Mouse (Mus musculus): ENCODE measurements around the gene Fermt2.

Fermt2 gene

DNA sequence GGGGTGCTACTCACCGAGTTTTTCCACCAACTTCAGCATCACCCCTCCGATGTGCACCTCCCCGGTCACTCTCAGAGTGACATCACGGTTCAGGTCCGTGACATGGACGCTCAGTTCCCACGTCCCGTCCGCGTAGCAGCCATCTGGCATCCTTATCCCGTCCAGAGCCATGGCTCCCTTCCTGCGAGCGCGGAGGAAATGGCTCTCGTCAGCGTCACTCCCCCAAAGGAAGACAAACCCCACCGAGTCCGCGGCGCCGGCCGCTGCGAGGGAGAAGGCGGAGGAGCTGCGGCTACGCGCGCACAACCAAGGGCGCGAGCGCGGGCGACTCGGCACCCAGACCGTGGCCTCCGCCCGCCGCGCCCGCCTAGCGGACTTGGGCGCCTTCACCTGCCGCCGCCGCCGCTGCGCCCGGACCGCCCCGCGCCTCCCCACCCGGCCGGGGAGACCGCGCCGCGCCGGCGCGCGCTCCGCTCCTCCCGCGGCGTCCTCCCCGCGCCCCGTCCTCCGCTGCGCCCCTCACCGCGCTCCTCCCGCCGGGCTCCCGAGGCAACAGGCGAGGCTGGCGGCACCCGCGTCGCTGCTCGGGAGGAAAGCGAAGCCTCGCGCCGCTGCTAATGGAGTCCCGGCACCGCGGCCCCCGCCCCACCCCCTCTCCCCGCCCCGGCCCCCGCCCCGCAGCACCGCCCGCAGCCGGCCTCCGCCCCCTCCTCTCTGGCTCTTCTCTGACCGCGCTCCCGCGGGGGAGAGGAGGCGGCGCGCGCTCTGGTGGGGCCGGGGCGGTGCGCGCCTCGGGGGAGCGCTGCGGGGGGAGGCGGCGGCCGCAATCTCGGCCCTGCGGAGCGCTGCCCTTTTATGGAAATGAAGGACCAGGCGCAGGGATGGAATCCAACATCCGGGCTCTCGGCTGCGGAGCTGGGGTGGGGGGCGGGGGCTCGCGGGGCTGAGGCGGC, at the start of gene Fermt2:
Gene Fermt2 (minus strand): TSS at position 708 of the 953 bp plus-strand sequence.
- DNase-seq (ENCODE audit: low read depth in 1 of 2, low spot score in 2 of 2) = no peak

DNA sequence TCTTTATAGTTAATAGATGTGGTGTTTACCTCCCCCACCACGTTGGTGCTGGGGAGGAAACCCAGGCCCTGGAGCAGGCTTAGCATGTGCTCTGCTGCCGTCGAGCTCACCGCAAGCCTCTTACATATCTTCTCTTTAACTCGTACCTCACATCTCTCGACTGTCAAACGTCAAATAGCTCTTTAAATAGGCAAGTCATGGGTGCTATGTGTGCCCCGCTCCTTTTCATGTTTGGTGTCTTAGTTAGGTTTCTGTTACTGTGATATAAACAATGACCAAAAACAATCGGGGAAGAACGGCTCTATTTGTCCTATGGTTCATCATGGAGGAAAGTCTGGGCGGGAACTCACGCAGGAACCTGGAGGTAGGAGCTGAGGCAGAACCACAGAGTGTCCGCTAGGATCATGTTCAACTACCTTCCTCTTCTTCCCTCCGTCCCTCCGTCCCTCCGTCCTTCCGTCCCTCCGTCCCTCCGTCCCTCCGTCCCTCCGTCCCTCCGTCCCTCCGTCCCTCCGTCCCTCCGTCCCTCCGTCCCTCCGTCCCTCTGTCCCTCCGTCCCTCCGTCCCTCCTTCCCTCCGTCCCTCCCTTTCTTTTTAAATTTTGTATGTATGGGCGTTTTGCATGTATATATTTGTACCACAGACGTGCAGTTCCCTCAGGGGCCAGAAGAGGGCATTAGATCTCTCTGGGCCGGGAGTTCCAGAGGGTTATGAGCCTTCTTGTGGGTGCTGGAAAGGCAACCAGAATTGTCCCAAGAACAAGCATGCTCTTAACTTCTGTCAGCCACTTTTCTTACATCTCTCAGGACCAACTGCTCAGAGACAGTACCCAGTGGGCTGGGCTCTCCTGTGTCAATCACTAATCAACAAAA, 36.4 kb upstream of the Fermt2 start:
- peak; percentile 13 to 55 for DNase-seq (ENCODE audit: low read depth in 1 of 2, low spot score in 2 of 2)

DNA sequence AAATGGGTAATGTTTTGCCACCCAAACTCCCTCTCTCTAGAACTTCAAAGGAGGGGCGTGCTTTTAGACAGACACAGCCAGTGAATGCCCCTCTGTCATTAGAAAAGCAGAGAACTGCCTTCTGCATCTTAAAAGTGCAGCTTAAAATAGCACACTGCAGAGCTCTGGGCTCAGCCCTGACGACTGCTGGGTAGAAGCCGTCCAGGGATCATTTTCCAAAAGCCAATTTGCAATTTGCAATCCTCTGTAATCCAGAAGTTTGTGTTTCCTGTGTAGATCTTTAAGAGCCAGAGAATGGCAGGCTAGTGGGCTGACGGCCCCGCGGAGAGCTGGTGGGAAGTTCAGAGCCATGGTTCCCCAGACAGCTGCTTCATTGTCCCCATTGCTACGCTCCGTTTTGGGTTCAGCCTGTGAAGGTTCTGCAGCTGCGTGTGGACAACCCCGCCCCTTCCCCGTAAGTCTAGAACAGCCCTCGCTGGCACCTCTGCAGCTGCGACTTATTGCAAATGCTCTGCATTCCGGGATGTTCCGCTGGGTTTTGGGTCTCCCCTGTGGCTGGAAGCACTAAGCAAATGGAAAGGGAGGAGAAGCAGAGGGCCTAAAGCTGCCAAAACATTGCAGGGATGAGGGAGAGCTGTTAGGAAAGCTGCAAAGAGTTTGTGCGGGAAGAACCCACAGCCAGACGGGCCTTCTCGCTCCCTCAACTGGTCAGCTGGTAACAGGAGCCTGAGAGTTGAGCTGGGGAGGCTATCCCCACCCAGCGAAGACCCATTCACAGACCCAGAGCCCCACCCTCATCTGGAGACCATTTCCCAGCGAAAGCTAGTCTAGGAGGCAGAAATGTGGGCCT, 35.5 kb upstream of the Fermt2 start:
- no peak for DNase-seq (ENCODE audit: low read depth in 1 of 2, low spot score in 2 of 2)

DNA sequence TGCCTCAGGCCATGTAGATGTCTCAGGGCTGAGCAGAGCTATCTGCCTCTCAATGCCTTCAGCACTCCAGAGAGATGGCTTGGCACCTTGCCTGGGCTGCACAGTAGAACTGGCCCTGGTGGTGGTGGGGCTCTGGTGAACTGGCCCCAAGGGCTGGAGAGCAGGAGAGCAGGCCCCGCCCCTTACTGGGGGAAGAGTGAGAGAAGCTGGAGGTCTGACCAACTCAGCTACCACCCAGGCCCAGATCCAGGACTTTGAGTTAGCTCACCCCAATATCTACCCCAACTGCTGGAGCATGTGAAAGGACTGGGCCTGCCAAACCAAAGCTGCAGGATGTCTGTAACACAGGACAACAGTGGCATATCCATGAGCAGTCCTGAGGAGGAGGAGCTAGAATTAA, 33.7 kb upstream of the Fermt2 start:
- no peak for DNase-seq (ENCODE audit: low read depth in 1 of 2, low spot score in 2 of 2)

DNA sequence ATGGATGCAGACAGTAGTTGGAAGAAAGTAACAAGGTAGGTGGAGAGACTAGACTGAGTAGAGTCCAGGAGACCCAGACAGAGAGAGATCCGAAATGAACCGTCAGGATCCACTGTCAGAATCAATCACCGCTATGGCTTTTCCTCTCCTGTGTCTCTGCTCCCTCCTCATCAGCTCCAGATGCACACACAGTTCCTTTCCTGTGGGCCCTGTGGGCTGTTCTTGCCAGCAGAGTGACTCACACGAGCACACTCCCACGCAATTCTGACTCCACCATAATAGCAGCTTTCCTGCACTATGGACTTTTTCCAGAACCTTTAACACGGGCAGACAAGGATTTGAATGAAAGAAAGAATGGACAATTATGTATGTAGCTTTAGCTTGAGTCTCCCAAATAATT, 31.8 kb upstream of the Fermt2 start:
- no peak for DNase-seq (ENCODE audit: low read depth in 1 of 2, low spot score in 2 of 2)

DNA sequence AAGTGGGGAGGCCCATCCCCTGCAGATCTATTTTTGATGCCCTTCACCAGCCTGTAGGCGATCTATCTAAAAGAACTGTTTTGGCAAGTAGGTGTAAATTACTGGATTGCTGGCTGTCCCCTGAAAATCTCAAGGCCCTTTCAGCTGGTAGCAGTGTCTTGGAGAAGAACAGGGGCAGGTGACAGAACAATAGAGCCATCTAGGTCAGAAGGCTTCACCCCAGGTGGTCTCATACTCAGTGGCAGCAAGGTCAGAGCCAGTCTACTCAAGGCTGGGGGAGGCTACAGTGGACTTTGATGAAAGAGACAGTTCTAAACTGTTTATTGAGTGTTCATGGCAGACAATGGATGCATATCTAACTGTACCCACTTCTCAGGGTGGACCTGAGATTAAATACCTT, 29.1 kb upstream of the Fermt2 start:
- no peak for DNase-seq (ENCODE audit: low read depth in 1 of 2, low spot score in 2 of 2)

DNA sequence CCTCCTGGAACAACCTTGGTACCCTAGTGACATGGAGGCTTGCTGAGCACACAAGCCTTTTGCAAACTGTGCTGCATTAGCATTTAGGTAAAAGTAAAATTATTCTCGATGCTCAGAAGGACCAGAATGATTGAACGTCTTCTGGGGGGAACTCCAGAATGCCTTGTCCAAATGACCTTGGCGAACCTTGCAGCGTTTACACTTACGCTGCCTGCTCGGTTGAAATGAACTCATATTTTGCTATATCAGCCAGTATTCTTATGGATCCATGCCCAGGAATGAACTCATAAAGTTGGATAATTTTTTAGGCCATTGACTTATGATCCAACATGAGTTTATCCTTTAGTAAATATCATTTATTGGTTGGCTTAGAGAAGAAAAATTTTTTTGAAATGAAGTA, 24.4 kb upstream of the Fermt2 start:
- DNase-seq (ENCODE audit: low read depth in 1 of 2, low spot score in 2 of 2) = no peak

DNA sequence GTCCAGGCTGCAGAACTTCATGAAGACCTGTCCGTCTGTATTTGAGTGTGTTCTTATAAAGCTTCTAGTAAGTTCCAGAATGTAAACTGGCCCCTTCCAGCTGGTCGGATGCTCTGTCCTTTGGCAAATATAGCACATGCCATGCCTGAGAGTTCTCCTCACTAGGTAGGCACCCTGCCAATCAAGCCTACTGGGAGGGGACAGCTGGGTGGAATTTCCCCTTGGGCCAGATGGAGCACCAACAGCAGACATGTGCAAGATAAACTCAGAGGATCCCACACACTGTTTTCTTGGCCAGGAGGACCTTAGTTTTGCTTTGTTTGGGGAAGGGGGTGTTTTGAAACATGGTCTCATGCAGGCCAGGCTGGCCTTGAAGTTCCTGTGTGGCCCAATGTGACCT, 23.9 kb upstream of the Fermt2 start:
- no peak for DNase-seq (ENCODE audit: low read depth in 1 of 2, low spot score in 2 of 2)

DNA sequence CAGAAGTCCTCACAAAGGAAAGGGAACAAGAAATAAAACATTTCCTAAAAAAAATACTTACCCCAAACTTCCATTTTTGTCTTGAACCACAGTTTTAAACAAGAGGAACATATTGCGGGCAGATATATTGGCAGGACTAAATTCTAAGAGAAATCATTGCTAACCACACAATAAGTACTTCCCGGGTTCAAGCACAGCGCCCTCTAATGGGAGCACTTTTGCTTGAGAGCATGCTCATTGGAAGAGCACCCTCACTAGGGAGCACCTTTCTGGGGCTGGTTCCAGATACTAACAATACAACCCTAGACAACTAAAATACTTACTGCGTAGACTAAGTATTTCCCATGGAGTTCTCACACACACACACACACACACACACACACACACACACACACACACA, 22.5 kb upstream of the Fermt2 start:
- DNase-seq (ENCODE audit: low read depth in 1 of 2, low spot score in 2 of 2) = no peak

DNA sequence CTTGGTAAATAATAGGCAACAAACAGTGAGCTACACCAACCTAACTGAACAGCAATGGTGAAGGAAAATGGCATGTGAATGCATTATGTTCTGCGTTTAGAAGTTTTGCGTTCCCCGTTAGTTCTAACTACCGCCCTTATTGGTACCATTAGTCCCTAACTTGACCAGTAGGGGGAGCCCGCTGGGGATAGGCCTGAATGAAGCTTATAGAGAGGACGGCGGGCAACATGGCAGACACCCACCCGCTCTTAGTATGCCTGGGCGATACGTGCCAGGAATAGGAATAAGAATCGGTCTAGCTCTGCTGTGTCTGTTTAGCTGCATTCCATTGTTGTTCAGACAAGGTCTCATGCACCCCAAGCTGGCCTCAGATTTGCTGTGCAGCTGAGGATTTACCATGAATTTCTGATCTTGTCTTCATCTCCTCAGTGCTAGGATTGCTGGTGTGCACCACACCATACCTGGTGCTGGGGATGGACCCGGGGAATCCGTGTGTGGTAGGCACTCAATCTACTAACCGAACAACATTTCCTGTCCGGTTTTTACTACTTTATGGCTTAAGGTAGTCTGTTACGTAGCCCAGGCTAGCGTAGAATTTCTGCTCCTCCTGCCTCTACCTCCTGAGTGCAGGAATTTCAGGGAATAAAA, 21.3 kb upstream of the Fermt2 start:
- DNase-seq (ENCODE audit: low read depth in 1 of 2, low spot score in 2 of 2) = no peak

DNA sequence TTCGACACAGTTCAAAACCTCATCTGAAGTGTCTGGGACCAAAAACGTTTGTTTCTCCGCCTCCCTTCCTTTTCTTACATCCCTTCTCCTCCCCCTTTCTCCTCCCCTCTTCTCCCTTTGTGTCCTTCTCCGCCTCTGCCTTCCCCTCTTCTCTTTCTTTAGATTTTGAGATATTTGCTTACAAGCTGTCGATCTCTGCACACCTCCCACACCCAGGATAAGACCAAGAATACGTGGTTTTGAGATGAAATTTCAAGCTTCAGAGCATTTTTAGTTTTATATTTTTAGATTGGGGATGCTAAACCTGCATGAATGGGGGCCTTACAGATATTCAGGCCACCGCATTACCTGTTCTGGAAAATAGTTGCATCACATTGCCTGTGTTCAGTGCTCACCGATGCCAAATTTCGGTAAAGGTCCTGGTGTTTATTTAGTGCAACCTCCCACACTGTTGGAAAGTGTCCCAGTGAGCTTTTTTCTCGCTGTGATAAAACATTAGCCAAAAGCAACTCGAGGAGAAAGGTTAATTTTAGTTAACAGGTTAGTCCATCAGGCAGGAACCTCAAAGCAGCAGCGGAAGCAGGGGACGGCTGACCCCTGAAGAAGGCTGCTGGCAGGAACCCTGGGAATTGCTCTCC, 20.2 kb upstream of the Fermt2 start:
- no peak for DNase-seq (ENCODE audit: low read depth in 1 of 2, low spot score in 2 of 2)

DNA sequence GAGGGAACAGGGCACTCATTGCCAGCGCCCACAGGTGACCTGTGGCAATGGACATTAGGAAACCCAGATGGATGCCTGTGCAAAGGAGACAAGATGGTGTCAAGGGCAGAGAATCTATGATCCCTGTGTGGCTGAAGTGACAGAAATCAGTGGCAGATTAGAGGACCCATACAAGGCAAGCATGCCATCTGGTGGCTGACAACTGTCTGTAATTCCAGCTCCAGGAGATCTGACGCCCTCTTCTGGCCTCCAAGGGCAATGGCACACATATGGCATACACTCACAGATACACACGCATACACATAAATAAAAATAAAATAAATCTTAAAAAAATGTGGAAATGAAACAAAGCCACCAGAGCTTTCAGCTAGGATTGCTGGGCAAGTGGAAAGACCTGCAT, 18.2 kb upstream of the Fermt2 start:
- DNase-seq (ENCODE audit: low read depth in 1 of 2, low spot score in 2 of 2) = no peak

DNA sequence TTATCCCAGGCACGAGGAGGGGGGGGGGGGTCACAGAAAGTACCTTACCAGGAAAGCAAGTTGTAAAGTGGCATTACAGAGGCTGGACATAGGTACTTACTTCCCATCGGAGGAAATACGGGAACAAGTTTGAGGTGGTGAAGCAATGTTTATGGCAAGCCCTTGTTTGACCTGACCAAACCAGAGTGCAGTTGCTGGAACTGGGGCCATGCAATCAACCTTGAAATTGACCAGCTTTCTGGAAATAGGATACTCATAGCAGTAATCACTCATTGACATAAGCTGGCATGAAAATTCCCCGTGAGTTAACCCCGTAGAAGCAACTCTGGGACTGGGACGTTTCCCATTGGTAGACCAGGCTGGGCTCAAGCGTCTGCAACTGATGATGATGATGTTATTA, 15.0 kb upstream of the Fermt2 start:
- no peak for DNase-seq (ENCODE audit: low read depth in 1 of 2, low spot score in 2 of 2)

DNA sequence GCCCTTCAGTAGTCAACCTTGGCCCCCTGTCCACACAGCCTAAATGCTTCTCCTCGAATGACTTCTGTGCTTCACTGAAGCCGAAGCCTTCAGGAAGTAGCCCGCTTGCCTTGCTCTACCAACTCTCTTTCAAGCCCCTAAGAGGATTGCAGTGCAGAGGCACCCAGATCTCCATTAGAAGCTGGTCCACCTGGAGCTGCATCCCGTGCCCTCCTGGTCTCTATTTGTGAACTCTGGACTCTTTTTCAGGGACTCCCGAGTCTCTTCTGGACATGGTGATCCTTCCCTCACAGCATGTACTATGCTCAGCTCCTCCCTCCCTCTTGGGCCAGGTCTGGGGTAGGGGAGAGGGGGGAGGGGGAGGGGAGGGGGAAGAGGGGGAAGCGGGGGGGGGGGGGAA, 14.1 kb upstream of the Fermt2 start:
- DNase-seq (ENCODE audit: low read depth in 1 of 2, low spot score in 2 of 2) = no peak

DNA sequence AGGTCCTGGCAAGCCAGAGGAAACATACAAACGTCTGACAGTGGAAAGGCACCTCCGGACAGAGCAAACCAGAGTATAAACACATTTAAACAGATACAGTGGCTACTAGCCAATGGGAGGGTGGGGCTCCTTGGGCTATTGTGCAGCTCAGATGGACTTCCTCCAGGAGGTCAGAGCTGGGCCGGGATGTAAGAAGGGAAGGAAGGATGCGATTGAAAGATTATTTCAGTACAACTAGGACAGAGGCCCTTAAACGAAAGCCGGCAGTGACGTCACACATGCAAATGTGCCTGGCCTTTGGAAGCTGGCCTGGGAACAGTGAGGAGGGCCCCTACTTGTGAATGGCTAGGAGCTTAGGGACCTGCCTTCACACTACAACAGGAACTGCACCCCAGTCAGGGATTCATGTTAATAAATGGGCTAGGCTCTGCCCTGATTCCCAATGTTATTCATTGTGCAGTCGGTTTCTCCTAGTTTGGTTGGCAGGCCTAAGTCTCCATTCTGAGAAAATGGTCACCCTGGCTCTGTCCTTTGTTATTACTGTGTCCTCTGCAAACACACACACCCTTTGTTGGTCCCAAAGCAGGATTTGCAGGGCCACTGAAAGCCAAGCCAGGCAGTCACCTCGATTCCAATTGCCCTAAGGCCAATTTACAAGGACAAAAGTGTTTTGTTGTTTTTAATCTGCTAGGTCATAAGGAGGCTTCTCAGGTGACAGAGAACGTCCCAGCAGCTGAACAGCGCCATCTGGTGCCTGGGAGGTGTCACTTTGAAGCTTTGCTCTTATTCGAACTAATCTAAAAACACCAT, 9.9 kb upstream of the Fermt2 start:
- no peak for DNase-seq (ENCODE audit: low read depth in 1 of 2, low spot score in 2 of 2)

DNA sequence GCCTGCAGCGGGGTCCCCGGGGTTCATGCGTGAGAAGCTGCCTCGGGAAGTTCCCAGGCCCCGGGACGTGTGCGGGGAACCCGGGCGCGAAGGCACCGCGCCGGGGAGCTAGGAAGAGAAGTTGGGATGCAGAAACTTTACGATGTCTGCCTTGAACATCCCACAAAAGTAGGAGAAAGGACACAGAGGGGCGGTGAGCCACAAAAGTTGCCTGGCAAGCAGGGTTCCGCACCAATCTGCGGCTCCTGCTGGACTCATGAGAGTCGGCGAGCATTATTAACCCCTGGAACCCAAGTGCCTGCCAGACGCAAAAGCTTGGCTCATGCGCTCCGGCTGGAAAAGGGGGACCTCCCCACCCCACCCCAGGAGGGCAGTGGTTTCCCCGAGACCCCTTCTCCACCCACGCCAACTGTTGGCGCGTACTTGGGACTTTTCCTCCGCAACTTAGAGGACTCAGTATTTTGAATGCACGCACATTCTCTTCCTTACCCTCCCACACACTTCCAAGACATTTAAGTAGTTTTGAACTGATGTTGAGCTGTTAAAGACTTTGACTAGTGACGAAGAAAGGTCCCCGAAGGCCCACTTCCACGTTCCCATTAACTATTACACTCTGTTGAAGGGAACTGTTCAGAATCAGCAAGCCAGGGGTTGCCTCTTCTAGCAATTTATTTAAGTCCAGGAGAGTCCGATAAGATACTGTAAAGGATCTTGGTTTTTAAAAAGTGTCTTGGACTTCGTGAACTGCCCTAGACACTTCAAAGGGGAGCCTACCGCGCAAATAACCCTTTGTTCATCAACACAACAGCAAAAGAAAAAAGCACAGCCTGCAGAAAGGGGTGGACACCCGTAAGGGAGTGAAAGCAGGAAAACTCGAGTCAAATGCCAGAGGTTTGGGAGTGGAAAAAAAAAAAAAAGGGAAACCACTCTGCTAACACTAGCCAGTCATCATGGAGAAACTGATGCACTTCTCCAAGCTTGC, 737 bp upstream of the Fermt2 start:
- no peak for DNase-seq (ENCODE audit: low read depth in 1 of 2, low spot score in 2 of 2)

DNA sequence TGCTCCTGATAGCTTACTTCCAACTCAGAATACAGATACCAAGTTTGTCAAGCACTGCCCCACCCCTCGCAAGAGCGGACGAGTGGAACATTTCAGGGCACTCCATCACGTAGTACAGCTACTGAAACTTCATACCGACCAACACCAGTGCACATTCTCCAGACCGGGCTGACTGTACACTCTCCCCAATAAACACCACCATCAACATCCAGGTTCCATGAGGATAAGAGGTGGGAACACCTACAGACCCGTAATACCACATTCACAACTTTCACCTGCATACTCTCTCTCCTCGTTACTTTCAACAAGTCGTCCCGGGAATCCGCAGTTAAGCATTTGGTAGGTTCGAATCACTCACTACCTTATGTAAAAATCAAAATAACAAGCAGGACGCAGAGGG, 1.1 kb downstream of the Fermt2 start:
- no peak for DNase-seq (ENCODE audit: low read depth in 1 of 2, low spot score in 2 of 2)

DNA sequence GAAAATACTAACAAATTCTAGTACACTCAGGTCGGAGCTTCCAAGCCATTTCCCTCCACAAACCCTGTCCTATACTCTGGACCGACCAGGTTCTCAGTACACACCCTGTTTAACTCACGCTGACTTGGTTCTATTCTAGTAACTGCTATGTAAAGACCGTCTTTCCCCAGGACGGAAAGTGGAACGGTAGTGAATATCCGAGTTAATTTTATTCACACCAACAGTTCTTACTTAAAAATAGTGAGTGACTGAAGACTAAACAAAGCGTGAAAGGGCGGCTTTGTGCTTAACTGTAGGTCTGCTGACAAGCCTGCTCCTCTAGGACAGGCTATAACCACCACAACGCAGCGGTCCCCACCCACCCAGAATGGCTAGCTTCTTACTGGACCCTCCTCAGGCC, 14.1 kb downstream of the Fermt2 start:
- DNase-seq (ENCODE audit: low read depth in 1 of 2, low spot score in 2 of 2) = no peak
